Mouse (Mus musculus): ENCODE measurements around the gene Asnsd1. TPM values are rescaled to one million over a fixed set of nuclear protein-coding genes. Genes with fewer than 3 reads are reported as not detected.
"Not testable (repeated sequence)": the region's sequence is repeated elsewhere in the genome, so short reads cannot be mapped to it uniquely, and the experiment has no call there.

The Asnsd1 gene
- 74.9 and 86.1 TPM in 2 replicates for polyA plus RNA-seq (2014; fragmentation: Nextera tagmentation; extraction: Ambion mirVana)

- Histone ChIP-seq H3K36me3 (ENCODE audit: control insufficient read depth, insufficient read depth, low read length) (peaks cover 18% of the 10 kb centered on the region), H3K27ac (replicated peaks; ENCODE audit: low read depth, low read length) (peak within 1 kb of the TSS; percentile 81), H3K9me3 (ENCODE audit: control insufficient read depth, low read length) (no peaks in the 10 kb centered on the region), H3K27me3 (replicated peaks; ENCODE audit: control insufficient read depth, insufficient read depth, low read length) (no peaks in the 10 kb centered on the region), H3K4me2 (ENCODE audit: low read depth, low read length) (peak within 1 kb of the TSS; percentile 58), H3K4me1 (ENCODE audit: control insufficient read depth, insufficient read depth, low read length) (peaks cover 4% of the 10 kb centered on the region; the same call in 1 of the 2 replicates), H3K4me3 (ENCODE audit: low read depth, low read length) (peak within 1 kb of the TSS; percentile 82), H3K9ac (ENCODE audit: low read depth, low read length) (peak within 1 kb of the TSS; percentile 94)
- ATAC-seq (ENCODE audit: low read depth): peak; percentile 100
- peak; percentile 98 for DNase-seq (ENCODE audit: low spot score)
- WGBS: under 1% methylated on average over 39 of the region's 44 CpGs
Observed at GRCm38 (mm10) chr1:53352327-53353261, at the start of gene Asnsd1, which contains the start of the genes Asdurf and Gm28551. Gene Asnsd1 (minus strand): TSS chr1:53352752. Gene Asdurf (minus strand): TSS chr1:53352619. Gene Gm28551 (minus strand): TSS chr1:53352667.

DNA sequence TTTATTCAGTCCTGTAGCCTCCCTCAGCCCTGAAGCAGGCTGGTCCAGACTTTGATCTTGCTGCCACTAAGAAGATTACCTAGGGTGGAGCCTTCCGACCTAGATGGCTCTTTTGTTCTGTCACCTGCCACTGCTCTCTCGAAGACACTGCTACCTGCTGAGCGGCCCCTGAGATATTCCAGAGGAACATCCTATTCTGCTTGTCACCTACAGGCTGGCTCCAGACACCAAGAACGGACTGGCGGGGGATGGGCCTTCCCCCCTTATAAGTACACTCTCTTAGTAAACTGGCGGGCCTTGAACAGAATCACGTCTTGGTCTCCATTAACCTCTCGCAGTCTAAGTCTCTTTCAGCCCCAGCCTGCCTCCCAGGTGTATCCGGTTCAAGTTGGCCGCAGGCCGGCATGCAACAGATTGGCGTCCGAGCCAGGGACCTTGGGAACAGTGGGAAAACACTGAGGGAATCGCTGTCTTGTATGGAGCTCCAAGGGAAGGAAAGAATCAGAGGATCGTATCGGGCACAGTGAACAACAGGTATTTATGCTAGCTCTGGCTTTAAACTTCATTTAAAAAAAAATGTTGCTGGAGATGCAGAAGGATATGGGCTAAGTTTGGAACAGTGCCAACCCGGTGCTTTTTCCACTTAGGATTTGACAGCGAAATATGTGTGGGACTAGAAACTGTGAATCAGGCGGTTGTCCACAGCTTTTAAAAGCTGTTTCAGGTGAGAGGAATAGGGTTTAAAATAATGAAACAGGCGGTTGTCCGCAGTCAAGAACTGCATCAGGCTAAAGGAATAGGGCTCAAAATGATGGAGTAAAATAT, 41.6 kb upstream of the Asnsd1 start:
- Histone ChIP-seq H3K4me2 (ENCODE audit: low read depth, low read length) (peak overlapping the region; percentile 46), H3K9ac (ENCODE audit: low read depth, low read length) (0 out of 2 replicates have a peak overlapping the region, but pooled peaks have one; percentile 14), H3K4me3 (ENCODE audit: low read depth, low read length) (peak overlapping the region; percentile 11)
- peak; percentile 42 for DNase-seq (ENCODE audit: low spot score)
- not testable (repeated sequence) for H3K9me3 ChIP-seq (ENCODE audit: control insufficient read depth, low read length); ATAC-seq (ENCODE audit: low read depth); H3K36me3 ChIP-seq (ENCODE audit: control insufficient read depth, insufficient read depth, low read length); H3K27ac ChIP-seq (replicated peaks; ENCODE audit: low read depth, low read length); H3K4me1 ChIP-seq (ENCODE audit: control insufficient read depth, insufficient read depth, low read length); H3K27me3 ChIP-seq (replicated peaks; ENCODE audit: control insufficient read depth, insufficient read depth, low read length)
- 24% methylated on average over 21 of the region's 21 CpGs for WGBS

GRCm38 (mm10) chr1:53388762-53389161, 36.2 kb upstream of the Asnsd1 start:
- H3K9ac ChIP-seq (ENCODE audit: low read depth, low read length): no peak overlapping the region
- no peak overlapping the region for H3K4me3 ChIP-seq (ENCODE audit: low read depth, low read length)
- H3K9me3 ChIP-seq (ENCODE audit: control insufficient read depth, low read length): 0 out of 2 replicates have a peak, but pooled peaks cover 8% of the 10 kb centered on the region
- no peaks in the 10 kb centered on the region for H3K27me3 ChIP-seq (replicated peaks; ENCODE audit: control insufficient read depth, insufficient read depth, low read length)
- no peak overlapping the region for H3K4me2 ChIP-seq (ENCODE audit: low read depth, low read length)
- no peaks in the 10 kb centered on the region for H3K36me3 ChIP-seq (ENCODE audit: control insufficient read depth, insufficient read depth, low read length)
- DNase-seq (ENCODE audit: low spot score): no peak
- 85% methylated on average over 7 of the region's 14 CpGs for WGBS
- H3K4me1 ChIP-seq (ENCODE audit: control insufficient read depth, insufficient read depth, low read length): no peaks in the 10 kb centered on the region
- ATAC-seq (ENCODE audit: low read depth): no peak
- no peak overlapping the region for H3K27ac ChIP-seq (replicated peaks; ENCODE audit: low read depth, low read length)

DNA sequence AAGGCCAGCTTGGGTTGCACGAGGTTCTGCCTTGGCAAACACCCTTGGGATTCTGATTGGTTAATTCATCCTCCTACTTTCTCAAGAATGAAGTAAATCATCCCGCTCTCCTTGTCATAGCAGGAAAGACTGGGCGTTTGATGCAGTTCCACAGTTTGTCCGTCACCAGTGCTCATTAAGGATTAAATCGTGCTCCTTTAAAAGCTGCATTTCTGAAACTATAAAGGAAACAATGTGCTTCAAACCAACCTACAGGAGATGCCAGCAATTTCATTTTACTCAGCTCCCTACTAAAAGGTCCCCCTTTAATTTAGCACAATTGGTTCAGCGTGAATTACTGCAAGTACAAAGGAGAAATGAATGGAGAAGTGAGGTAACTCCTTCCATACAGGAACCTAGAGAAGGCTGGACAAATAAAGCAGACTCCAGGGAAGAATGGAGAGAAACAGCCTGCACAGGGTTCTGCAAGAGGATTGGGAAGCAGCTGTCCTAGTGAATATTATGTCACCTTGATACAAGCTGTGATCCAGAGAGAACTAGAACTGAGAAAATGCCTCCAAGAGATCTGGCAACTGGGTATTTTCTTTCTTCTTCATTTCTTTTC, 31.6 kb upstream of the Asnsd1 start:
- Histone ChIP-seq H3K9ac (ENCODE audit: low read depth, low read length) (no peak overlapping the region), H3K4me3 (ENCODE audit: low read depth, low read length) (no peak overlapping the region), H3K9me3 (ENCODE audit: control insufficient read depth, low read length) (0 out of 2 replicates have a peak, but pooled peaks cover under 1% of the 10 kb centered on the region), H3K36me3 (ENCODE audit: control insufficient read depth, insufficient read depth, low read length) (no peaks in the 10 kb centered on the region), H3K27me3 (replicated peaks; ENCODE audit: control insufficient read depth, insufficient read depth, low read length) (no peaks in the 10 kb centered on the region), H3K4me1 (ENCODE audit: control insufficient read depth, insufficient read depth, low read length) (no peaks in the 10 kb centered on the region), H3K27ac (replicated peaks; ENCODE audit: low read depth, low read length) (no peak overlapping the region), H3K4me2 (ENCODE audit: low read depth, low read length) (no peak overlapping the region)
- WGBS: 66% methylated on average over 6 of the region's 6 CpGs
- no peak for DNase-seq (ENCODE audit: low spot score)
- ATAC-seq (ENCODE audit: low read depth): no peak

GRCm38 (mm10) chr1:53377731-53378130, 25.2 kb upstream of the Asnsd1 start:
- no peak overlapping the region for H3K27ac ChIP-seq (replicated peaks; ENCODE audit: low read depth, low read length)
- no peaks in the 10 kb centered on the region for H3K27me3 ChIP-seq (replicated peaks; ENCODE audit: control insufficient read depth, insufficient read depth, low read length)
- H3K4me3 ChIP-seq (ENCODE audit: low read depth, low read length): no peak overlapping the region
- no peaks in the 10 kb centered on the region for H3K4me1 ChIP-seq (ENCODE audit: control insufficient read depth, insufficient read depth, low read length)
- DNase-seq (ENCODE audit: low spot score): no peak
- ATAC-seq (ENCODE audit: low read depth): no peak
- H3K9ac ChIP-seq (ENCODE audit: low read depth, low read length): no peak overlapping the region
- H3K36me3 ChIP-seq (ENCODE audit: control insufficient read depth, insufficient read depth, low read length): no peaks in the 10 kb centered on the region
- no peaks in the 10 kb centered on the region for H3K9me3 ChIP-seq (ENCODE audit: control insufficient read depth, low read length)
- 83% methylated on average over 3 of the region's 3 CpGs for WGBS
- H3K4me2 ChIP-seq (ENCODE audit: low read depth, low read length): no peak overlapping the region

DNA sequence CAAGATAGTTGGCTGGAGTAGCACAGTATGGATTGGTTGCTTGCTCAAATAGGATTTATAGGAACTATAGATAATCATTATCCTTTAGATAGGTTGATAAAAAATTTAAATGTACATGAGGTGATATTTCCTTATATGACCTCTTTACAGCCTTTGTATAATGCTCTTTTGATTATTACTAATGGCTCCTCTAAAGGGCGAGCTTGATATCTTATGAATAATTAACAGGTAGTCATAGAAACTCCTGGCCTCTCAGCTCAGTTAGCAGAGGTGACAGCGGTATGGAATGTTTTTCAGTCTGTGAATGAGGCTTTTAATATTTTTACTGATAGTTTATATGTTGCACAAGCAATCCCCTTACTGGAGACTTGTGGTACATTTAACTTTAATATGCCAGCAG, 23.4 kb upstream of the Asnsd1 start:
- not testable (repeated sequence) for ATAC-seq (ENCODE audit: low read depth); H3K27ac ChIP-seq (replicated peaks; ENCODE audit: low read depth, low read length); H3K4me1 ChIP-seq (ENCODE audit: control insufficient read depth, insufficient read depth, low read length); H3K4me2 ChIP-seq (ENCODE audit: low read depth, low read length); H3K9ac ChIP-seq (ENCODE audit: low read depth, low read length); H3K4me3 ChIP-seq (ENCODE audit: low read depth, low read length); H3K9me3 ChIP-seq (ENCODE audit: control insufficient read depth, low read length); H3K36me3 ChIP-seq (ENCODE audit: control insufficient read depth, insufficient read depth, low read length); DNase-seq (ENCODE audit: low spot score); H3K27me3 ChIP-seq (replicated peaks; ENCODE audit: control insufficient read depth, insufficient read depth, low read length)
- WGBS: 85% methylated on average over 2 of the region's 2 CpGs

GRCm38 (mm10) chr1:53358988-53359387, 6.4 kb upstream of the Asnsd1 start:
- Histone ChIP-seq H3K4me2 (ENCODE audit: low read depth, low read length) (no peak overlapping the region), H3K9ac (ENCODE audit: low read depth, low read length) (no peak overlapping the region), H3K4me1 (ENCODE audit: control insufficient read depth, insufficient read depth, low read length) (no peaks in the 10 kb centered on the region), H3K36me3 (ENCODE audit: control insufficient read depth, insufficient read depth, low read length) (no peaks in the 10 kb centered on the region), H3K4me3 (ENCODE audit: low read depth, low read length) (no peak overlapping the region), H3K27ac (replicated peaks; ENCODE audit: low read depth, low read length) (no peak overlapping the region), H3K27me3 (replicated peaks; ENCODE audit: control insufficient read depth, insufficient read depth, low read length) (no peaks in the 10 kb centered on the region), H3K9me3 (ENCODE audit: control insufficient read depth, low read length) (no peaks in the 10 kb centered on the region)
- ATAC-seq (ENCODE audit: low read depth) (no peak), DNase-seq (ENCODE audit: low spot score) (no peak)

- Histone ChIP-seq H3K27me3 (replicated peaks; ENCODE audit: control insufficient read depth, insufficient read depth, low read length) (no peaks in the 10 kb centered on the region), H3K4me3 (ENCODE audit: low read depth, low read length) (no peak overlapping the region), H3K4me1 (ENCODE audit: control insufficient read depth, insufficient read depth, low read length) (no peaks in the 10 kb centered on the region), H3K9ac (ENCODE audit: low read depth, low read length) (no peak overlapping the region), H3K27ac (replicated peaks; ENCODE audit: low read depth, low read length) (no peak overlapping the region), H3K36me3 (ENCODE audit: control insufficient read depth, insufficient read depth, low read length) (peaks cover 50% of the 10 kb centered on the region), H3K9me3 (ENCODE audit: control insufficient read depth, low read length) (0 out of 2 replicates have a peak, but pooled peaks cover 14% of the 10 kb centered on the region), H3K4me2 (ENCODE audit: low read depth, low read length) (no peak overlapping the region)
- 95% methylated on average over 2 of the region's 2 CpGs for WGBS
- ATAC-seq (ENCODE audit: low read depth) (no peak), DNase-seq (ENCODE audit: low spot score) (no peak)
Observed at GRCm38 (mm10) chr1:53341071-53341470, 11.5 kb downstream of the Asnsd1 start.
